Mouse (Mus musculus) embryo, embryonic 11.5 days (tissue): ENCODE measurements at regions not wholly inside any gene's neighbourhood (a gene's known extent, or its start where the extent isn't known, plus 50 kb on each side); places are given as distances from the start of the nearest gene placed in this dataset.

Source experiments
- DNase-seq: peaks from one replicate; pipeline ENCODE4 v3.0.0-alpha.2; 2012; ENCODE audit warnings: low read depth, low spot score

DNA sequence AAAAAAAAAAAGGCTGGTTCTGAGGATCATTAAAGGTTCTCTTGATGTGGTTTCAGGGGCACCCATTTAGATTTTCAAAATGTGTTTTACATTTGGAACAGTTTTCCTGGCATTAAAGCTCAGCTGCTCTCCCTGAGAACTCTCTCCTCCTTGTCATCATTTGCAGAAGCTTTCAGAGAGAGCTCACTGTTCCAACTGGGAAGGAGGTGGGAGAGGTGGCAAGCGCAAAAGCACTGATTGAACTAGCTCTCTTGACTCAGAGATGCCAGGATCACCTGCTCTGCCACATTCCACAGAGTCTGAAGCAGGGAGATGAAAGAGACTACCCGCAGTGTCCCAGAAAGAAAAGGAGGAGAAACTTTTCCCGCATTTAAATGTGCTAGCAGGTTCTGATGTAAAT lies 220.5 kb upstream of the Gbe1 start:
- DNase-seq = no peak

DNA sequence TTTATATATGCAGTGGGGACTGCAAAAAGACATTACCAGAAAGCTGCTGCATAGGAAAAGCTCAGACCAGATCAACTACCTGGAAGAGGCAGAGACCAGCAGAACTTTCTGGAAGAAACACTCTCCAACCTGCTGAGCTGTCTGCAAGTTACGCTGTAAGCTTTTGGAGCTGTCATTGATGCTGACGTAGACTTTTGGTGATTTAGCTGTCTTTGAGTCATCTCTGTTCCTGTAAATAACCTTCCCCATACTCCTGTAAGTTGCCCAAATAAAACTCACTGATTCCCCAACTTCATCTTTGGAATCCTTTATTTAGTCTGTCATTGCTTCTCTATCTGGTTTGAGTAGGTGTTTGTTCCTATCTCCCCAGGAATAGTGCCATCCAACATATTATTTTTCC lies 218.5 kb upstream of the Gbe1 start:
- DNase-seq = no peak

DNA sequence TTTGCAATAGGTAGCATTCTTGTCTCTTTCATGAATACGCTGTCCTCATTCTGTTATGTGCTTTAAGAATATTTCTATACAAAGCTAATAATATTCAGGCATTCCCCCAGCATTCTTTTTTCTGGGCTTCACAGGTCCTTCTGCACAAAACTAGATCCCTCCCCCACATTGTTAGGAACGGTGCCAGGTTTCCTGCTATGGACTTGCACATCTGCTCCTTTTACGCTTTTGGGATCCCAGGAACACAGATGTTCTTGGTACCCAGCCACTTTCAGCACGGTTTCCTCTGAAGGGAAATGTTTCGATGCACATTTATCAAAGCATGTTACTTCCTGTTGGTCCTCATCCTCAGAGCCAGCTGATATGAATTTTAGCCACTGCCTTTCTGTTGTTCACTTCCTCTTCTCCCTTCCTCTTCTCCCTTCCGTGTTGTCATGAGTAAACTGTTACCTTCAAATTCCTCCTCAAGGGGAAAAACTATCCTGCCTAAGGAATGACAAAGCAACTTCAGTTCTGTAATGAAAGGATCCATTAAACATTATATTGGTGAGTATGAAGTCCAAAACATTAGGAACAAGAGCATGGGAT lies 209.9 kb upstream of the Gbe1 start:
- DNase-seq = no peak

DNA sequence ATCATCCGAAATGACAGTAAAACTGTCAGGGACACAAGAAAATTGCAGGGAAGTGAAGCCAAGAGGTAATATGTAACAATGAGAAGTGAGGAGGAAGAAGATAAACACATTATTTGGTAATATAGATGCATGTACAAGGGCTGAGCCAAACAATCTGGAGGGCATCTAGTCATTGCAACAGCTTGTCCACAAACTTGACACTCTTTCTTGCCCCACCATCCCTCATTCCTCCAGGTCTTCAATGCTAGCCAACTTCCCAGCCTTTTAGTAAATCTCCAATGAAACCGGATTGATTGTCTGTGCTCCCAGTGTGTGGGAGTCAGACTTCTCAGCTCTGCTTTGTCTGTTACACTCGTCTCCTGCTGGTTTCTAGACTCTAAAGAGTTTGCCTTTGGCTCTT lies 172.3 kb upstream of the Gbe1 start:
- DNase-seq = no peak

DNA sequence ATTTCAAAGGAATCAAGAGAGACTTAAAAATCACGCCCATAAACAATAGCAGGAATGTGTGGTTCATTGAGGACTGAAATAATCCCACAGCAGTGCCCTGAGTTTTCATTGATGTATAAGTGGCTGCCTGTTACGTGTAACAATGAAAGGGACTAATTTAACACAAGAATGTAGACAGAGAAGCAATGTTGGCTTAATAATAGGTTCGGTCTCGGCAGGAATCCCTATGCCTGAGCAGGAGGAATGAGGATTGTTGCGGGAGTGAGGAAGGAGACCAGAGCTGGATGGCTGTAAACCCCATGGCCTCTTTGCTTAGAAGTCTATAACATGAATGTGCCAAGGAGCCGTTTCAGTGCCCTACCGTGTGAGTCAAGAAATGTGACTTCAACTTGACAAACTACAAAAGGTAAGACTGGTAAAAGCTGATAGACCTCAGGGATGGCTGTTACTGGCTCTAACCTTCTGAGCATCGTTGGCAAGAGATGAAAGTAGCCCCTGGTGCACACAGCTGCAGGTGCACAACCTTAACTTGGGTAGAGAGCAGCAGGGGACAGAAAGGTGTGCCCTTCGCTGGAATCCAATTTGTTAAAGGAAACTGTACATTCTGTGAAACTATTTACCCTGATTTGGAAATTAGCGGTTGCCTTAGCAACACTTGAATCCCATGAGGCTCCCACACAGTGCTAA lies 165.9 kb upstream of the Gbe1 start:
- DNase-seq = no peak

DNA sequence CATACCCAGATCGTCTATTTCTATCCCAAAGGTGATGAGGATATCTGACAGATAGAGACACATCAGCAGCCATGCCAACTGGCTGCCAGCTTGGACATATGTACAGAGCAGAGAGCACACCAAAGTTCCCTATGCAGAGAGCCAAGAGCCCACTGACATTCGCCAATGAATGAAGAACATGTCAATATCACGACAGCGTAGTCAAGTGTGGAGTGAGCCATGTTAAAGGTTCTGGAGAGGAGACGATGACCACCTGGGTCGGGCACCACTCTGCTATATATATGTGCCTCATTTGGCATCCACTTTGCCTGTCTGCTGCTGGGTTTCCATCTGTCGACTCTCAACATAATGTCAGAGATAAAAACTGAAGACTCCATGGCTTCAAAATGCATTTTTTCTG lies 159.2 kb upstream of the Gbe1 start:
- no peak for DNase-seq

DNA sequence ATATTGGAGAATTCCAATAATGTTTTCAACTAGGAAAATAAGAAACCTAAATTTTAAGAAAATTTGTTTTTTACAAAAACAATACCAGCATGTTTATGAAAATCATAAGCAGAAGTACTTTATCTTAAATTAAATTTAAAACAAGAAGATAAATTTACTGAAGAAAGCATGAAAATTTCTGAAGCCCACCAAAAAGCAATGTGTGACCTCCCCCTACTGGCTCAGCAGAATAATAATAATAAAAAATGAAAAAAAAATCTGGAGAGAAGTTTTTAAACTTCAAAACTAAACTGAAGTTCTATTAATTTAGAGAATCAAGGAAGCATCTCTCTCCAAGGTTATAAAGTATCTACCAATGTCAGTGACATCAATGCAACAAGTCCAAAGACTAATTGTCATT lies 153.2 kb upstream of the Gbe1 start:
- no peak for DNase-seq

DNA sequence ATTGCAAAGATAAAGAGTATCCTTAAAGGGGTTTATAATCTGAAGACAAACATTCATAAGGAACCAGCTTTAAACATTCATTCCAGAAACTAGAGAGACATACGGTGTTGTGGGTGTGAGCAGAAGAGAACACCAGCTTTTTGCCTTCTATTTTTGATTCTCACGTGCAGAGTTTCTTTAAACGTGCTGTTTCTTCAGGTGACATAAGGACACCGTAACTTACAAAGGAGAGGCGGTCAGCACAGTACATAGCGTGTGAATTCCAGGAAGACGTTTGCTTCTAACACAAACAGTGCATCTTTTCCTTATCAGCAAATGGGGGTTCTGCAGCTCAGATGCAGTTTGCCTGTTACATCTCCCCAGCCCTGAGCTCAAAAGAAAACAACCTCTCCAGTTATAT lies 138.6 kb upstream of the Gbe1 start:
- DNase-seq = no peak

DNA sequence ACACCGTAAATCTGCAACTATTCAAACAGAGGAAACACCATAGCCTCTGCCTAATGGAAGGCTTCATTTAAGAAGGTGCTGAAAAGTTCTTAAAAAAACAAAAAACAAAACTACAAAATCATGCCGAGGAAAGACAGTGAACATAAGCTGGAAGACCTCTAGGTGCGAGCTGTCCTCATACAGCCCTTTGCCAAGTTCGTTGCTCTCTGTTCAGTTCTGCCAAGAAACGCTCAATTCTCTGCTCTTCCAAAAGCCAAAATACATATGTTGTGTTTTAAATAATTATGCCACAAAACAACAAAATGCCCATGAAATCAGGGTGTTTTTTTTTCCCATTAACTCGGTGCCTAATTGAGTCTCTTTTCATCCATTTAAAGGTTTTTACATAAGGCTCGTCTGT lies 134.8 kb upstream of the Gbe1 start:
- DNase-seq = no peak

DNA sequence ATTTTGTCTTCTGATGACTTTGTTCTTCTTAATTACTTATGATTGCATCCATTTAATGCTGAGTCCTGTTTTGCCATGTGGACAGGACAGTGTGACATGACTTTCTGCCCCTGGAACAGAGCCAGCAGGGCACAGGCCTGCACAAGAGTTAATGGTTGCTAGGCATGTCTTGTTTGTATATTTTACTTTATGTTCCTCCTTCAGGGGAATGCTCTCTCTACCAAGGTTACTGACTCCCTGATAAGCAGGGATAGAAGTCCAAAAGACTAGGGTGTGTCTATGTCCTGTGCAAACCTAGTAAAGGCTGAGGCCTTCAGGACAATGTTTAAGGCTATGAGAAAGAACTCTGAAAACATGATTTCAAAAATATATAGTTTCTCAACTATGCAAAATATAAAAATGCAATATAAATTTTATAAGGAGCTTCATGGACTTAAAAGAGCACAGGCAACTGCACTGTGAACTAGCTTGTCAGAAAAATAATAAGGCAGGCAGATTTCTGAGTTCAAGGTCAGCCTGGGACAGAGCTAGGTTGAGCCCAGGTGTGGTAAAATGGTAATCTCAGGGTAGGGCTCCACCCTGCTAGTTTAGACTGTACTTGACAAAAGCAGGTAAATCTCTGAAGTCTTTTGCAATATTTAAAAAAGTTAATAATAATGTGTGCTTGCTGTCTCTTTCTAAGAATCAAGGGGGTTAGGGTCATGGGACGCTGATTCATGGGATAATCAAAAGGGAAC lies 99.7 kb upstream of the Gbe1 start:
- no peak for DNase-seq

DNA sequence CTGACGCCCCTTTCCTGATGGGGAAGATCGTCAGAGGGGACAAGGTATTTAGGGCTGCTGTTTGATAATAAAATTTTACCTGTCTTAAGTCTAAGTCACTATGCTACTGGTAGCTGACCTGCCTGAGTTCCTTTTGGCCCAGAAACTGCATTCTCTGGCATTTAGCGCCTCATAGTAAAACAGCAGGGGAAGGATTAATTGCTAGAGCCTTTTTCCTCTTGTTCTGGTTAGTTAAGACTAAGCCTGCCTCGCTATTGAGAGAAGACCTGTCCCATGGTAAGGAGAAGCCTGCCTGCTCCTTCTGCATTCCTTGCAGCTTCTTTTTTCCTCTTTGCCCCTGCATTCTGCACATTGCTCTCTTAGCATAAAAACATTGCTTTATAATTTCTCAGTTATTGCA lies 98.9 kb upstream of the Gbe1 start:
- DNase-seq = no peak

DNA sequence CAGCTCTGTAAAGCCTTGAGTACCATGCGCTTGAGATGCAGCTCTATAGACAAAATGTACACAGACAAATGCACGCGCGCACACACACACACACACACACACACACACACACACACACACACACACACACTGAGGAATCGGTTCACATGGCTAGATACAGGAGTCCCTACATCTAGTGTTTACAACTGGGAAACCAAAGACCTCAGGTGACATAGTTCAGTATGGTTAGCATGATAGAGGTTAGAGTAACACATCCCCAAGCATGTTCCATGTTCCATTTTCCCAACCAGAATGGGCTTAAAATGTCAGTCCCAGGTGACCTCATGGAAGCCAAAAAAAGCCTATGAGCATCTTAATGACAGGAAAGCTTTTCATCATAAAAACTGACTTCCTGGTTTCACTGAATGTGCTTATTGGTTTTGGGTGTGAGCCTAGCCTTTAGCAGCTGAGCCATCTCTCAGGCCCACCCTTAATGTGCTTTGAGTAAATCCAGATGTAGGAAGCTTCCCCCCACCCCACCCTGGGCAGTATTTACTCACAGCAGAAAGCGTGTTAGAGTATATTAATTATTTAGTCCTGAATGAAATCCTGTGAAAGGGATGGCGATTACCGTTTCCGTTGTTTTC lies 86.0 kb upstream of the Gbe1 start:
- DNase-seq = no peak

DNA sequence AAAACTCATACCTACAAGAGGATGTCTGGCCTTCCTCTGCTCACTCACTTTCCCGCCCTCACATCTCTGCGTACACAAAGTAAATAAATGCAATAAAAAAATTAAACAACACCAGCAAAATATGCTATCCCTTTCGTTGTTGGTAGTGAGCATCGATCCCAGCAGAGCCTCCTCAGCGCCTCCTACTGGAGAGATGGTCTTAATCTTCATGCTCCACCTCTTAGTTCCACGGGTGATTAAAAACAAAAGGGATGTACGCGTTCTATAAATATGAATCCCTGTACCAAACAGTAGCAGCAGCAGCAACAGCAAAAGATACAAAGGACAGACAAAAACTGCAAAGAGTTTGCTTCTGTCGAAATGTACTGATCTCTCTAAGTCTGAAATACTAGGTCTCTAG lies 81.0 kb upstream of the Gbe1 start:
- DNase-seq = no peak

DNA sequence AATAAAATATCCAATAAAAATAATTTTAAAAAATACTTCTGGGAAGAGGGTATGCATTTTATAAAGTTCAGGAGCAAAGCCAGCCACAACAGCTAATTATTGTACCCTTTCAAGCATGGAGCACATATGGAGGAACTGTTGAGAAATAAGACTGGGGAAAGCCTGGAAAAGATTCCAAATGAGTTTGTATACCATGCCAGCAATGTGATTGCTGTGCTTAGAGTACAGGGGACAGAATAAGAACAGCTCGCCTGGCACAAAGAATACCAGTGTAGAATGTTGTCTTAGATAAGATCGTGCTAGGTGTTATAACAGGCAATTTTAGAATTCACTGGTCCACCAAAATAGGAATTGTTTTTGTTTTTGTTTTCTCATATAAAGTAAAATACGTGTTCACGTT lies 78.6 kb upstream of the Gbe1 start:
- no peak for DNase-seq

DNA sequence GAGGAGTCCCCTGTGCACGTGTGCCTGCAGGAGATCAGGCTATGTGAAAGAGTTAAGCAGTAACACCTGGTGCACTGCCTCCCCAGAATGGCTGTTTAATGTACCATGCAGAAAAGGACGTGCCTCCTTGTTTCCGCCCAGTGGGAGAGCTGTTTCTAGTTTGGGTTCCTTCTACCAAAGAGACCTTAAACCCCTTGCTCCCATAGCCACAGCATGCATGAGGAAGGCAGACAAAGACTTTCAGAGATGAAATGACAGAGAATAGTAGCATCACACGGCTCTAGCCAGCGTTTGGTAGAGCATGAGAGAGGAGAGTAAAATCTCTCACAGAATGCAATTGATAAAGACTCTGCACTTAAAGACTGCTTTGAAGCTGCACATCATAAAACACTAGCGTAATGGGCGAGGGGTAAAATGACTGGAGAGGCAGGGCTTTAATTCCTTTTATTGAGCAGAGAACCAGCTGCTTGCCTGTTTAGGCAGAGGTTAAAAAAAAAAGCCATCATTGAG lies 74.3 kb upstream of the Gbe1 start:
- peak; percentile 35 for DNase-seq

DNA sequence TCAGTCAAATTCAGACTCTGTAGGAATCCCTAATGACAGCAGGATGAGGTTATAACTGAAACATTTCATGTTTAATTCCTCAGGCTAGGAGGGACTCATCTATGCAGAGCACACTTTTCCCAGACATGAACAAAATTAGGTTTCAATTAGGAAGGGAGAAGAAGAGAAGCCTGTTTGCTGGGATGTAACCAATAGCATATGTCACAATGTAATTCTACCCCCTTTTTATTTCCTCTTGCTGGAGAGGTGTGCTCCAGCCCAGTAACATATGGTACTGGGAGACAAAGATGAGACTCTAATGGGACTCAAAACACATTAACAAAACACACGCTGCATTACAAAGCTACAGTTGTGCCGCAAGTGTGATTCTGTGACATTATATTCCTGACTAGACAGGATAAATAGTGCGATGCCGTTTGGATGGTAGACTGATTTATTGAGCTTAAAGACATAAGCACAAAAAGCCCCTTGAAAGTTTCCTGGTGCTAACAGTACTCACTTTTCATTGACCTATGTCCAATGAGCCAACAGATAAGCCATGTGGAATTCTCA lies 69.5 kb upstream of the Gbe1 start:
- no peak for DNase-seq

DNA sequence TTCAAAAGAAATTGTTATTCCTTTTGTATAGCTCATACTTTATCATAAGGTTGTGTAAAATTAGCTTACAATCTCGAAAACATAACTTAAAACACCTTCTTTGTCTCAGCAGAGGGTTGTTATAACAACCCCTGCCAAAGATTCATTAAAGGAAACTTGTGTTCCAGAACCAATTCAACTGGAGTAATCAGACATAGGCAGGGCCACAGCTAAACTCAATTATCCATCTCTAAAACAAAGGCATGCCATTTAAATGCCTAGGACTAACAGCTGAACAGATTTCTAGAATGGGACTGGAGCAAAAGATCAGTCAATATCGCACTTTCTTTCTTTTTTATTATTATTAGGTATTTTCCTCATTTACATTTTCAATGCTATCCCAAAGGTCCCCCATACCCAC lies 68.8 kb upstream of the Gbe1 start:
- no peak for DNase-seq

DNA sequence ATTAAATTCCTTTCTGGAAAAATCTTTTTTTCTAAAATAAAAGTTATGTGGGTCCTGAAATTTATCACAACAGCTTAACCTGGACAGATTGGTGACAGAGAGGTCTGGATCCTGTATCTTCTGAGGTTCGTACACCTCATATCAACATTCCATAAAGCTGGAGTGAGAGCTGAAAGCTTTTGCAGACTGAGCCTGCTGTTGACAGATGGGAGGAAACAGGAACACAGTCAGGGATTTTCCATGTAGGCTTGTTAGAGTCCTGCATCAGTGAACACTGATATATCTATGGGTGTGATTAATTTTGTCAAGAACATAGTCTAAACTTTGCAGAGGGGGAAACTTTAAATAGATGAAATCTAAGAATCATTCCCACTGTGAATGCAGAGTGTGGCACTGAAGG lies 54.4 kb upstream of the Gbe1 start:
- DNase-seq = no peak

DNA sequence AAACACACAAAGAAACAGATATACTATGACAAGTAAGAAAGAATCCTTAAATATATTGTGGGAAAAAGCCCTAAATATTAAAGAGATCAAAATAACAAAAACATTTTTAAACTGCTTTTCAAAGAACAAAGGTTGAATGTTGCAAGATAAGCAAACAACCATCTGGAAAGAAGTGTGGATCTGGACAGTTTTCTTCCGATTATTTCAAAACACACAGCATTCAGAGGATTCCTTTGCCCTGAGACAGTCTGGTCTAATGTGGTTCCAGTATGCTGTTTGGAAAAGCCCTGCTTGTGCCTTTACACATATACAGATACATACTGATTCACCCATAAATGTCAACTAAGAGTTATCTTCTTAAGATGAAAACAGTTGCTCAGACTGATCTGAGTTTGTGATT lies 53.6 kb upstream of the Gbe1 start:
- no peak for DNase-seq
